Mouse (Mus musculus) stomach, embryonic 16.5 days (tissue): ENCODE measurements around the gene Cdh24. TPM values are rescaled to one million over a fixed set of nuclear protein-coding genes. Genes with fewer than 3 reads are reported as not detected.
A peak's percentile ranks its signal among the peaks of the same experiment; 100 is the strongest.

Experiments used
- ATAC-seq: fragments of 200-750 bp; cut with Nextera tagmentation; 2 replicates; pipeline ENCODE4 v1.8.0; 2017; ENCODE audit warnings: moderate number of reproducible peaks, moderate TSS enrichment; ENCODE audit not compliant: insufficient read depth, low FRiP score
- H3K27ac ChIP-seq: fragments of 300-500 bp; sonication (generic); 2 replicates; pipeline ENCODE4 v1.5.1; 2014; ENCODE audit warnings: low read length
- H3K27me3 ChIP-seq: fragments of 300-500 bp; sonication (generic); 2 replicates; pipeline ENCODE4 v1.6.1; 2014; ENCODE audit warnings: low read length, control low read depth, mixed read lengths; ENCODE audit not compliant: control insufficient read depth, insufficient read depth
- H3K36me3 ChIP-seq: fragments of 300-500 bp; sonication (generic); 2 replicates; pipeline ENCODE4 v1.6.1; 2014; ENCODE audit warnings: low read length; ENCODE audit not compliant: control insufficient read depth, insufficient read depth
- H3K4me1 ChIP-seq: fragments of 300-500 bp; sonication (generic); 2 replicates; pipeline ENCODE4 v1.6.1; 2014; ENCODE audit warnings: low read length, control low read depth, mixed read lengths; ENCODE audit not compliant: control insufficient read depth, insufficient read depth
- H3K4me2 ChIP-seq: fragments of 300-500 bp; sonication (generic); 2 replicates; pipeline ENCODE4 v1.6.1; 2014; ENCODE audit warnings: low read depth, low read length, mixed read lengths
- H3K4me3 ChIP-seq: fragments of 300-500 bp; sonication (generic); replicated peaks from 2 replicates; pipeline ENCODE4 v1.5.1; 2014; ENCODE audit warnings: mild to moderate bottlenecking, low read length
- H3K9ac ChIP-seq: fragments of 300-500 bp; sonication (generic); 2 replicates; pipeline ENCODE4 v1.6.1; 2014; ENCODE audit warnings: low read length
- H3K9me3 ChIP-seq: fragments of 300-500 bp; sonication (generic); replicated peaks from 2 replicates; pipeline ENCODE4 v1.6.1; 2016; ENCODE audit warnings: low read length, control low read depth; ENCODE audit not compliant: control insufficient read depth
- WGBS: fragments of 180-500 bp; shearing (Covaris S2); extraction: QIAGEN DNeasy Blood & Tissue Kit; methylation state at CpG from one replicate; pipeline ENCODE4 v1.1.7; 2014; 5-methylcytosine and 5-hydroxymethylcytosine counted together
- polyA plus RNA-seq: library from polyadenylated mRNA; unstranded; fragments of >200 nt; fragmentation: Nextera tagmentation; extraction: Ambion mirVana; gene quantifications from 2 replicates; pipeline ENCODE4 v1.2.1, GENCODE M21; 2015

Cdh24 gene
- polyA plus RNA-seq, 1 experiment from 2014 or later = 2.2 TPM

DNA sequence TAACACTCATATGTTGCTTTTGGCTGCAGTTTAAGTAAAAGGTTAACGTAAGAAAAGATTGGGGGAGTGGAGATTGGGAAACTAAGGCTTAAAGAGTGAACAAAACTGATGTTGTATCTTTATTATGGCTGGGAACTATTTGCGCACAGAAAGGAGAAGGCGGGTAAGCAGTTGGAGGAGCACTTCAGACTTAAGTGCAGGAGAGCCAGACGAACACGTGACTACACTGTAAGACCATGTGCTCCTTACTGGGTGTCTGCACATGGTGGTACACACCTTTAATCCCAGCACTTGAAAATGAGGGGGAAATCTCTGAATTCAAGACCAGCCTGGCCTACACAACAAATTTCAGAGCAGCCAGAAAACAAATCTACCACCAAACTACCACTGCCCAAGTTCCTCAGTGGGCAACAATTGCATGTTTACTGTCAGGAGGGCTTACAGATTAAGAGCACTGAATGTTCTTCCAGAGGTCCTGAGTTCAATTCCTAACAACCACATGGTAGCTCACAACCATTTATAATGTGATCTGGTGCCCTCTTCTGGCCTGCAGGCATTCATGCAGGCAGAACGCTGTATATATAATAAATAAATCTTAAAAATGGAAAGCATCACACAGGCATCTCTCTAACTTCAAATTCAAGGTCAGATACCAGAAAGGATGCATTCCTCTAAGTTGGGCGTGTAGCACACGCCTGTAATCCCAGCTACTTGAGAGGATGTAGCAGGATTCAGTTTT, 5.9 kb upstream of the Cdh24 start:
- no peak overlapping the region for H3K4me2 ChIP-seq
- H3K4me1 ChIP-seq = no peaks in the 10 kb centered on the region
- H3K9me3 ChIP-seq = no peaks in the 10 kb centered on the region
- H3K4me3 ChIP-seq = no peak overlapping the region
- no peak overlapping the region for H3K9ac ChIP-seq
- H3K27me3 ChIP-seq = no peaks in the 10 kb centered on the region
- WGBS = 92% methylated on average over 8 of the region's 8 CpGs
- H3K36me3 ChIP-seq = peaks cover 48% of the 10 kb centered on the region
- no peak for ATAC-seq
- H3K27ac ChIP-seq = no peak overlapping the region

DNA sequence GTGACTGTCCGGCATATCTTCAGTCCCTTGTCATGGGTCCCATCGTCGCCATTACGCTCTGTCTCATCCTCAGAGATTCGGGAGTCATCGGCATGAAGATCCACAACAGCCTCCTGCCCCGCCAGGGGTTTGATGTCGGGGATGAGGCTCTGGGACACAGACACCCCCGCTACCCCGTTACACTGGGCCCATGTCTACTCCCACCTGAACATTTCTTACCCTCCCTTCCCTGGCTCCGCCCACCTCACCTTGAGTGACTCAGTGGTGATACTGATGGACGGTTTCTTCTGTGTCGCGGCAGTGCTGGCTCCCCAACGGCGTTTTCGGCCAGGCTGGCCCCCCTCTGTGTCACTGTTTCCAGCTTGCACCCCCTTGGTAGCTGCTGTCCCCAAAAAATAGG, 5.3 kb upstream of the Cdh24 start:
- Histone ChIP-seq H3K4me1 (no peaks in the 10 kb centered on the region), H3K4me2 (no peak overlapping the region), H3K27ac (no peak overlapping the region), H3K9me3 (no peaks in the 10 kb centered on the region), H3K27me3 (no peaks in the 10 kb centered on the region), H3K9ac (no peak overlapping the region), H3K4me3 (no peak overlapping the region), H3K36me3 (peaks cover 48% of the 10 kb centered on the region)
- WGBS = 93% methylated on average over 17 of the region's 17 CpGs
- no peak for ATAC-seq

DNA sequence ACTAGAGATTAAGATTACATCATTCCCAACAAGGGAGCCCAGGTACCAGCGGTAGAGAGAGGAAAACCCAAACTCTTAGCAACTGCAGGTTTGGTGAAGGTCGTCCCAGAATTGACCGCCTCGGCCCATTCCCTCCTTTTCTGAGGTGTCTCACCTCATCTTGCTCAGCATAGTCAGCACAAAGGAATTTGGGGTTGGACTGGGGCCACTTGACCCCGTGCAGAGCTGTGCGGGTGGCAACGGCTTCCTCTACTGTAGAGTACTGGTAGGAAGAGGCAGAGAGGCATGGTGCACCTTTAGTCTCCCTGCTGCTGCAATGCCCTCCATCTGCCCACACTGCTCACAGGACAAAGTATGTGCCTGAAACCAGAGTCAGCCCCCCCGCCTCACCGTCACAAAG, 3.1 kb upstream of the Cdh24 start:
- no peak overlapping the region for H3K9ac ChIP-seq
- no peak overlapping the region for H3K4me3 ChIP-seq
- WGBS = 85% methylated on average over 9 of the region's 9 CpGs
- H3K4me1 ChIP-seq = peaks cover 3% of the 10 kb centered on the region; the same call in 1 of the 2 replicates
- H3K27ac ChIP-seq = no peak overlapping the region
- no peak overlapping the region for H3K4me2 ChIP-seq
- no peaks in the 10 kb centered on the region for H3K27me3 ChIP-seq
- no peaks in the 10 kb centered on the region for H3K9me3 ChIP-seq
- peaks cover 38% of the 10 kb centered on the region for H3K36me3 ChIP-seq
- no peak for ATAC-seq

DNA sequence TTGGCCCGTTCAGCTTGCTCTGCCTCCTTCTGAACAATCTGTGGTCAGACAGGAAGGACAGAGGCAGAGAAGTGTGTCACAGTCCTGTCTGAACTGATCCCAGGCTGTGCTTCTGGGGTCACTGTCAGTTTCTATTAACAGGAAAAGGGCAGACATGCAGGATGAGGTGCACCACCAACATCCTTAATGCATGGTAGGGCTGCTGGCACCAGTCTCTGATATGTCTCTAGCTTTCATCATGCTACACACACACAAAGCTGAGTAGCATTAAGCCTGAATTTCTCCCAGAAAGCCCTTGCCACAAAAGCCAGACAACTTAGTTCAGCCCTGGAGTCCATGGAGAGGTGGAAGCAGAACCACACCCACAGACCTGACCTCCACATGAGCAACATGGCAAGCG, 1.8 kb upstream of the Cdh24 start:
- no peak for ATAC-seq
- Histone ChIP-seq H3K4me2 (no peak overlapping the region), H3K27ac (no peak overlapping the region), H3K4me1 (peaks cover 3% of the 10 kb centered on the region; the same call in 1 of the 2 replicates), H3K9me3 (no peaks in the 10 kb centered on the region), H3K9ac (no peak overlapping the region), H3K27me3 (no peaks in the 10 kb centered on the region), H3K36me3 (peaks cover 31% of the 10 kb centered on the region), H3K4me3 (no peak overlapping the region)
- 84% methylated on average over 2 of the region's 2 CpGs for WGBS

DNA sequence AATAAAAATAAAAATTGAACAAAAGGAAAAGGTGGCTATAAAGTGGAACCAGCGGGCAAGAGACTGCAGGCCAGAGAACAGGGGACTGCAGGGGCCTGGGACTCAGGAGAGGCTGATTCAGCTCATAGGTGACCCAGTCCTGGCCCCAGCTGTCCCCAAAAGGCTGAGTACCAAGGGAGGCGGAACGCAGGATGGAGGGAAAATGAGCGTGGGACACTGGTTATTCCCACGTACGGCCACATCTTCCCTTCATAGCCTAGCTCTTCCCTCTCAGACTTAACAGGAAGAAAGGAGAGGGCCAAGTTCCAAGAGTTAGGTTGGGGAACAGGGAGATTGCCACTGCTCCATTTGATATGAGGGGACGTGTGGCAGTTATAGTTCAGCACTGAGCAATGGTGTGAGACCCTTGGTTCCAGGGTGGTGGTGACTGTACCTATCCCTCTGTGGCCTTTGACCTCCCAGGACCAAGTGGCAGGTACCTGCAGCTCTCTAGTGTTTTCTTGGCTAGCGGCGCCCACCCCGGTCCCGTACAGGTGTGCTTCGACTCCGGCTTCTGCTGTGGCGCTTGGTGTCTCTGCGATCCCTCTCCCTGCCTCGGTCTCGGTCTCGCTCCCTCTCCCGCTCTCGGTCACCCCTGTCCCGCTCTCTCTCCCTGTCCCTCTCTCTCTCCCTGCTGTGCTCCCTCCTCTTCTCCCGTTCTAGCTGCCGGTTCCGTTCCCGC, 1.2 kb upstream of the Cdh24 start:
- Histone ChIP-seq H3K9me3 (no peaks in the 10 kb centered on the region), H3K4me2 (no peak overlapping the region), H3K4me3 (no peak overlapping the region), H3K36me3 (peaks cover 31% of the 10 kb centered on the region), H3K27ac (no peak overlapping the region), H3K9ac (no peak overlapping the region), H3K27me3 (no peaks in the 10 kb centered on the region), H3K4me1 (peaks cover 3% of the 10 kb centered on the region; the same call in 1 of the 2 replicates)
- WGBS = 79% methylated on average over 25 of the region's 25 CpGs
- ATAC-seq = no peak

DNA sequence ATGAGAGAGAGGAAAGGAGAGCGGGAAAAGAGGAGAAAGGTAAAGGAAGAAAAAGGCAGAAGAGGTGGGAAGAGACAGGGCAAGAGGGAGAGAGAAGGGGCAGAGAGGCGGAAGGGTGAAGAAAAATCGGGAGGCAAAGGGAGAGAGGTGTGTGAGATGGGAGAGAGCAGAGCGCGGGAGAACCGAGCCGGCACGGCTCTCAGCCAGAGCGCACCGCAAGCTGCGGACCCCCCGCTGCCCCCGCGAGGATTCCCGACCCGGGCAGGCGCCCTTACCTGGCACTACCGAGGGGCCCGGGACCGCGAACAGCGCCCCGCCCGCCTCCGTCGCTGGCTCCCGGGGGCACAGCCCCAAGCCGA, 239 bp downstream of the Cdh24 start, which contains the start of gene Gm17606:
Gene Gm17606, plus strand, starts transcription at position 7 of the 359 bp plus-strand sequence.
- peaks cover 3% of the 10 kb centered on the region; the same call in 1 of the 2 replicates for H3K4me1 ChIP-seq
- peak; percentile 22; the same call in 1 of the 2 replicates for ATAC-seq

DNA sequence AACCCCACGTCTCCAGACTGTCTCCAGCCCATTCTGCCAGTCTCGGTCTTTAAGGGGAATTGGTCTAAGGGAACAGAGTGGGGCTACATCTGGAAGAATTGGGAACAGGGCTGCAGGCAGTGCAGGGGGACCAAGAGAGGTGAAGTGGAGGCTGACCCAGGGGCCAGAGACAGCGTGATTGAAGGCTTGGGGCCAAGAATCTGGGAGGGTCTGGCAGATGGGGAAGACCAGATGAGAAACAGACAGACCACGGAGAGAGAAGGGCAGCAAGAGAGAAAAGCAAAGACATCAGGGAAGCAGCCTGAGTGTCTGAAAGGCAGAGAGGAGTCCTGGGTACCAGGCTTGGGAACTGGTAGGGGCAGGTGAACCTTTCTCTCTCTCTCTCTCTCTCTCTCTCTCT, 1.0 kb downstream of the Cdh24 start:
- Histone ChIP-seq H3K9ac (peak overlapping the region; percentile 47), H3K4me3 (no peak overlapping the region; the same call in 1 of the 2 replicates), H3K36me3 (peaks cover 13% of the 10 kb centered on the region), H3K27me3 (no peaks in the 10 kb centered on the region), H3K27ac (no peak overlapping the region), H3K4me1 (peaks cover 3% of the 10 kb centered on the region; the same call in 1 of the 2 replicates), H3K9me3 (no peaks in the 10 kb centered on the region), H3K4me2 (peak overlapping the region; percentile 96)
- no peak for ATAC-seq
- WGBS = 28% methylated on average over 4 of the region's 4 CpGs

More for the DNA sequence above, 239 bp downstream of the Cdh24 start, which contains the start of gene Gm17606:
- H3K9ac ChIP-seq = peak within 1 kb of the TSS; percentile 88
- H3K27me3 ChIP-seq = no peaks in the 10 kb centered on the region
- peak within 1 kb of the TSS; percentile 74 for H3K4me3 ChIP-seq
- H3K9me3 ChIP-seq = no peaks in the 10 kb centered on the region
- H3K27ac ChIP-seq = peak within 1 kb of the TSS; percentile 75
- peak within 1 kb of the TSS; percentile 96 for H3K4me2 ChIP-seq
- WGBS = 3% methylated on average over 26 of the region's 28 CpGs
- peaks cover 21% of the 10 kb centered on the region for H3K36me3 ChIP-seq

DNA sequence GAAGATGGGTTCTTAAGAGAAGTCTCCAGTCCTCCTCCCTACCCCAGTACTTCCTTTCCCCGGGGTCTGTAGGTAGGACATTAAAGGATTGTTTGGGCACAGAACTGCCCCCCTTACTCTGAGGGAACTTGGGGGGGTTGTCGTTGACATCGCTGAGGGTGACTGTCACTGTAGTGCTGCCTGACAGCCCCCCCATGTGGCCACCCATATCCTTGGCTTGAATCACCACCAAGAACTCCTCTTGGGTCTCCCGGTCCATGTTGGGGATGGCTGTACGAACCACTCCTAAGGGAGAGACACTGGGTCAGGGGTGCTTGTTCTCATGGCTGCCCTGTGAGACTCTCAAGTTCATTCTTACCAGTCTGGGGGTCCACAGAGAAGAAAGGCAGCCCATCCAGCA, 3.0 kb downstream of the Cdh24 start:
- Histone ChIP-seq H3K36me3 (no peaks in the 10 kb centered on the region), H3K27ac (no peak overlapping the region), H3K4me3 (no peak overlapping the region), H3K9ac (no peak overlapping the region), H3K27me3 (no peaks in the 10 kb centered on the region), H3K9me3 (no peaks in the 10 kb centered on the region), H3K4me2 (no peak overlapping the region), H3K4me1 (peaks cover 3% of the 10 kb centered on the region; the same call in 1 of the 2 replicates)
- WGBS = 76% methylated on average over 5 of the region's 5 CpGs
- no peak for ATAC-seq

DNA sequence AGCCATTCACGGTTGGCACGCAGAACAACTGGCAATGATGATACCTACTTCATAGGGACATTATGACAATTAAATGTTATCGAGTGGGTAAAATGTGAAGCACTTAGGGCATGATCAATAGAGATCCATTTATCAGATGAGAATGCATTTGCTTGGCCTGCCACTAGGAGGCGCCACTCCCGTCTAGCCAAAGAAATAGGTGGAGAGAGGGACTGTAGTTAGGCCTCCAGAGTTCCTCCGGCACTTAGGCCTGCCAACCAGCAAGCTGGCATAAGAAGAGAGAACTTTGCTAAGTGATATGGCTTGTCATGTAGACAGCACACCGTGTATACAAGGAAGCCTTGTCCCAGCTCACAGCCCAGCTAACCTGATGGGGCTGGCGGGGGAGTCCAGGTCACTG, 4.2 kb downstream of the Cdh24 start:
- H3K27me3 ChIP-seq = no peaks in the 10 kb centered on the region

More for the DNA sequence above, 4.2 kb downstream of the Cdh24 start:
- no peak for ATAC-seq
- WGBS = 51% methylated on average over 8 of the region's 8 CpGs
- Histone ChIP-seq H3K4me3 (no peak overlapping the region), H3K27ac (no peak overlapping the region), H3K4me1 (peaks cover 3% of the 10 kb centered on the region; the same call in 1 of the 2 replicates), H3K9me3 (no peaks in the 10 kb centered on the region), H3K4me2 (no peak overlapping the region), H3K36me3 (peaks cover 5% of the 10 kb centered on the region; the same call in 1 of the 2 replicates), H3K9ac (no peak overlapping the region)
